Mouse (Mus musculus) neural tube, embryonic 12.5 days (tissue): ENCODE measurements around the gene Ccp110. TPM values are rescaled to one million over a fixed set of nuclear protein-coding genes. Genes with fewer than 3 reads are reported as not detected.

ENCODE experiments used
- ATAC-seq: fragments of 200-750 bp; cut with Nextera tagmentation; 2 replicates; pipeline ENCODE4 v1.8.0; 2017; ENCODE audit warnings: low read depth, mild to moderate bottlenecking, moderate TSS enrichment, moderate library complexity; ENCODE audit not compliant: low FRiP score
- H3K27ac ChIP-seq: fragments of 300-500 bp; sonication (generic); 2 replicates; pipeline ENCODE4 v1.5.1; 2016
- H3K27me3 ChIP-seq: fragments of 300-500 bp; sonication (generic); replicated peaks from 2 replicates; pipeline ENCODE4 v1.6.1; 2016; ENCODE audit warnings: mild to moderate bottlenecking
- H3K36me3 ChIP-seq: fragments of 300-500 bp; sonication (generic); 2 replicates; pipeline ENCODE4 v1.6.1; 2016; ENCODE audit warnings: mild to moderate bottlenecking
- H3K4me1 ChIP-seq: fragments of 300-500 bp; sonication (generic); 2 replicates; pipeline ENCODE4 v1.6.1; 2016
- H3K4me2 ChIP-seq: fragments of 300-500 bp; sonication (generic); replicated peaks from 2 replicates; pipeline ENCODE4 v1.6.1; 2016; ENCODE audit warnings: mild to moderate bottlenecking
- H3K4me3 ChIP-seq: fragments of 300-500 bp; sonication (generic); 2 replicates; pipeline ENCODE4 v1.5.1; 2016
- H3K9ac ChIP-seq: fragments of 300-500 bp; sonication (generic); 2 replicates; pipeline ENCODE4 v1.6.1; 2016; ENCODE audit warnings: mild to moderate bottlenecking
- H3K9me3 ChIP-seq: fragments of 300-500 bp; sonication (generic); 2 replicates; pipeline ENCODE4 v1.6.1; 2016; ENCODE audit warnings: mild to moderate bottlenecking
- WGBS: fragments of 180-500 bp; shearing (Covaris S2); methylation state at CpG from one replicate; pipeline ENCODE4 v1.1.7; 2016; 5-methylcytosine and 5-hydroxymethylcytosine counted together
- polyA plus RNA-seq: library from polyadenylated mRNA; unstranded; fragments of >200 nt; fragmentation: Nextera tagmentation; extraction: Ambion mirVana; gene quantifications from 2 replicates; pipeline ENCODE4 v1.2.1, GENCODE M21; 2016

Ccp110 gene
- 34.2 and 34.6 TPM in 2 replicates for polyA plus RNA-seq

- whole genome bisulfite sequencing = 1% methylated on average over 48 of the region's 48 CpGs
- H3K9me3 ChIP-seq = no peaks in the 10 kb centered on the region
- peak within 1 kb of the TSS; percentile 85 for H3K4me3 ChIP-seq
- H3K4me2 ChIP-seq = peak within 1 kb of the TSS; percentile 68
- peak; percentile 96 for ATAC-seq
- no peaks in the 10 kb centered on the region for H3K27me3 ChIP-seq
- H3K27ac ChIP-seq = no peak within 1 kb of the TSS
- peaks cover 9% of the 10 kb centered on the region for H3K4me1 ChIP-seq
- H3K9ac ChIP-seq = peak within 1 kb of the TSS; percentile 74
- H3K36me3 ChIP-seq = peaks cover 10% of the 10 kb centered on the region
These were observed at the start of gene Ccp110 for GRCm38 (mm10) chr7:118712228-118713173. Gene Ccp110 (plus strand): TSS chr7:118712552.

- Histone ChIP-seq H3K4me3 (no peak overlapping the region), H3K4me1 (no peaks in the 10 kb centered on the region), H3K36me3 (no peaks in the 10 kb centered on the region), H3K4me2 (no peak overlapping the region), H3K9me3 (peaks cover 10% of the 10 kb centered on the region), H3K27me3 (no peaks in the 10 kb centered on the region), H3K27ac (no peak overlapping the region), H3K9ac (no peak overlapping the region)
- no peak for ATAC-seq
- 92% methylated on average over 2 of the region's 2 CpGs for WGBS
These were observed 44.6 kb upstream of the Ccp110 start for GRCm38 (mm10) chr7:118667773-118668172.

- WGBS = 69% methylated on average over 4 of the region's 4 CpGs
- ATAC-seq = no peak
- Histone ChIP-seq H3K27me3 (no peaks in the 10 kb centered on the region), H3K4me1 (no peaks in the 10 kb centered on the region), H3K27ac (no peak overlapping the region), H3K9me3 (no peaks in the 10 kb centered on the region), H3K4me2 (no peak overlapping the region), H3K4me3 (no peak overlapping the region), H3K36me3 (no peaks in the 10 kb centered on the region), H3K9ac (no peak overlapping the region)
These were observed 42.2 kb upstream of the Ccp110 start for GRCm38 (mm10) chr7:118670142-118670541.

GRCm38 (mm10) chr7:118676826-118677225 is 35.5 kb upstream of the Ccp110 start:
- H3K4me1 ChIP-seq = no peaks in the 10 kb centered on the region
- WGBS = 90% methylated on average over 4 of the region's 4 CpGs
- no peak for ATAC-seq
- no peaks in the 10 kb centered on the region for H3K36me3 ChIP-seq
- no peaks in the 10 kb centered on the region for H3K9me3 ChIP-seq
- H3K4me2 ChIP-seq = no peak overlapping the region
- H3K27me3 ChIP-seq = no peaks in the 10 kb centered on the region
- H3K4me3 ChIP-seq = no peak overlapping the region
- H3K27ac ChIP-seq = no peak overlapping the region
- H3K9ac ChIP-seq = no peak overlapping the region

- no peak overlapping the region for H3K27ac ChIP-seq
- WGBS = 30% methylated on average over 5 of the region's 5 CpGs
- 0 out of 2 replicates have a peak, but pooled peaks have one; percentile 41 for ATAC-seq
- no peak overlapping the region for H3K9ac ChIP-seq
- no peak overlapping the region for H3K4me3 ChIP-seq
- no peaks in the 10 kb centered on the region for H3K4me1 ChIP-seq
- H3K36me3 ChIP-seq = peaks cover 56% of the 10 kb centered on the region
- H3K27me3 ChIP-seq = no peaks in the 10 kb centered on the region
- H3K4me2 ChIP-seq = no peak overlapping the region
- no peaks in the 10 kb centered on the region for H3K9me3 ChIP-seq
These were observed 24.2 kb upstream of the Ccp110 start for GRCm38 (mm10) chr7:118688199-118688598.

GRCm38 (mm10) chr7:118689088-118689487 is 23.3 kb upstream of the Ccp110 start:
- Histone ChIP-seq H3K4me2 (no peak overlapping the region), H3K27ac (no peak overlapping the region), H3K9ac (no peak overlapping the region), H3K4me1 (no peaks in the 10 kb centered on the region), H3K4me3 (no peak overlapping the region), H3K9me3 (no peaks in the 10 kb centered on the region), H3K36me3 (peaks cover 62% of the 10 kb centered on the region), H3K27me3 (no peaks in the 10 kb centered on the region)
- ATAC-seq = no peak
- 85% methylated on average over 7 of the region's 7 CpGs for WGBS

- H3K9ac ChIP-seq = no peak overlapping the region
- ATAC-seq = no peak
- H3K36me3 ChIP-seq = peaks cover 81% of the 10 kb centered on the region
- H3K27ac ChIP-seq = no peak overlapping the region
- no peaks in the 10 kb centered on the region for H3K27me3 ChIP-seq
- WGBS = 94% methylated on average over 2 of the region's 2 CpGs
- H3K9me3 ChIP-seq = no peaks in the 10 kb centered on the region
- no peak overlapping the region for H3K4me2 ChIP-seq
- no peak overlapping the region for H3K4me3 ChIP-seq
- no peaks in the 10 kb centered on the region for H3K4me1 ChIP-seq
These were observed 21.1 kb upstream of the Ccp110 start for GRCm38 (mm10) chr7:118691287-118691686.

GRCm38 (mm10) chr7:118696146-118696545 is 16.2 kb upstream of the Ccp110 start:
- H3K36me3 ChIP-seq = peaks cover 65% of the 10 kb centered on the region
- no peak overlapping the region for H3K4me3 ChIP-seq

GRCm38 (mm10) chr7:118697168-118697567 is 15.2 kb upstream of the Ccp110 start:
- WGBS = 87% methylated on average over 4 of the region's 4 CpGs
- Histone ChIP-seq H3K36me3 (peaks cover 55% of the 10 kb centered on the region), H3K9ac (no peak overlapping the region), H3K4me3 (no peak overlapping the region), H3K4me1 (no peaks in the 10 kb centered on the region), H3K27ac (no peak overlapping the region), H3K4me2 (no peak overlapping the region), H3K9me3 (no peaks in the 10 kb centered on the region), H3K27me3 (no peaks in the 10 kb centered on the region)
- ATAC-seq = no peak

More at GRCm38 (mm10) chr7:118696146-118696545, 16.2 kb upstream of the Ccp110 start:
- WGBS = 94% methylated on average over 6 of the region's 6 CpGs
- Histone ChIP-seq H3K9ac (no peak overlapping the region), H3K9me3 (no peaks in the 10 kb centered on the region), H3K4me2 (no peak overlapping the region), H3K4me1 (no peaks in the 10 kb centered on the region), H3K27ac (no peak overlapping the region), H3K27me3 (no peaks in the 10 kb centered on the region)
- no peak for ATAC-seq

GRCm38 (mm10) chr7:118698882-118699281 is 13.5 kb upstream of the Ccp110 start:
- Histone ChIP-seq H3K9me3 (no peaks in the 10 kb centered on the region), H3K27me3 (no peaks in the 10 kb centered on the region), H3K4me1 (peaks cover 4% of the 10 kb centered on the region; the same call in 1 of the 2 replicates), H3K9ac (no peak overlapping the region), H3K27ac (no peak overlapping the region), H3K4me3 (no peak overlapping the region), H3K36me3 (peaks cover 41% of the 10 kb centered on the region), H3K4me2 (no peak overlapping the region)
- no peak for ATAC-seq
- 96% methylated on average over 9 of the region's 9 CpGs for WGBS

GRCm38 (mm10) chr7:118703144-118703561 is 9.2 kb upstream of the Ccp110 start:
- no peak for ATAC-seq
- Histone ChIP-seq H3K4me3 (no peak overlapping the region), H3K4me2 (no peak overlapping the region; the same call in 1 of the 2 replicates), H3K9ac (no peak overlapping the region), H3K4me1 (peaks cover 20% of the 10 kb centered on the region; the same call in 1 of the 2 replicates), H3K36me3 (peaks cover 3% of the 10 kb centered on the region), H3K27ac (no peak overlapping the region), H3K27me3 (no peaks in the 10 kb centered on the region), H3K9me3 (no peaks in the 10 kb centered on the region)
- 92% methylated on average over 15 of the region's 15 CpGs for WGBS

- H3K9me3 ChIP-seq = no peaks in the 10 kb centered on the region
- peaks cover 20% of the 10 kb centered on the region; the same call in 1 of the 2 replicates for H3K4me1 ChIP-seq
- H3K9ac ChIP-seq = no peak overlapping the region
- ATAC-seq = no peak
- H3K36me3 ChIP-seq = no peaks in the 10 kb centered on the region
- H3K4me3 ChIP-seq = peak overlapping the region; percentile 86
- WGBS = 79% methylated on average over 9 of the region's 9 CpGs
- peak overlapping the region; percentile 78 for H3K4me2 ChIP-seq
- no peaks in the 10 kb centered on the region for H3K27me3 ChIP-seq
- H3K27ac ChIP-seq = no peak overlapping the region
These were observed 8.1 kb upstream of the Ccp110 start for GRCm38 (mm10) chr7:118704001-118704850.
